Mouse (Mus musculus): ENCODE data around the gene P2ry1. TPM values are rescaled to one million over a fixed set of nuclear protein-coding genes. Genes with fewer than 3 reads are reported as not detected.

The P2ry1 gene
- polyA plus RNA-seq, 1 experiment: 8.7 TPM

DNA sequence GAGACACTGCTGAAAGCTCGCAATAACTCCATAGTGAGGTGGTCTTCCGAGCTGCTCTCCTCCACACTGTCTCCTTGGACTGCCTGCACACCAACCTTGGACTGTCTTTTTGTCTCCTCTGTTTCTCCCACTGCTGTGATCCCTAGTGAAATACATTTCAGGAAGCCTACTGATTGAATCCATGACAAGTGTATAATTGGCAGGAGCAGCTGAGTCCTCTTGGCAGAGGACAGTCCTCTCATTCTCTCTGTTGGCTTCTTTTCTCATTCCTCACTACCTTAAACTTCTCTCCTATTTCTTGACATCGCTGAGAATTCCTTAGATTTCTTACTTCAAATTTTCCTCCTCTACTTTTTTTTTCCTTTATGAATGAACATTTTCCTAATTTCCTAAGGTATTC, 4.5 kb upstream of the P2ry1 start:
- 45% methylated on average over 3 of the region's 3 CpGs for WGBS
- no peak overlapping the region for H3K27ac ChIP-seq (ENCODE audit: insufficient read depth, low read length)
- no peaks in the 10 kb centered on the region; the same call in 1 of the 2 replicates for H3K4me1 ChIP-seq (ENCODE audit: control insufficient read depth, insufficient read depth, low read length)
- H3K27me3 ChIP-seq (ENCODE audit: control insufficient read depth, insufficient read depth, low read length): no peaks in the 10 kb centered on the region
- no peak for TF ChIP-seq CTCF (IDR thresholded peaks at IDR 0.05; ENCODE audit: borderline replicate concordance, insufficient read depth, low read depth, low read length)
- TF ChIP-seq POLR2A (IDR thresholded peaks at IDR 0.05; ENCODE audit: borderline replicate concordance, insufficient read depth, low read length): no peak
- DNase-seq: no peak
- no peak overlapping the region for H3K4me3 ChIP-seq (replicated peaks; ENCODE audit: insufficient read depth, low read depth, low read length)

DNA sequence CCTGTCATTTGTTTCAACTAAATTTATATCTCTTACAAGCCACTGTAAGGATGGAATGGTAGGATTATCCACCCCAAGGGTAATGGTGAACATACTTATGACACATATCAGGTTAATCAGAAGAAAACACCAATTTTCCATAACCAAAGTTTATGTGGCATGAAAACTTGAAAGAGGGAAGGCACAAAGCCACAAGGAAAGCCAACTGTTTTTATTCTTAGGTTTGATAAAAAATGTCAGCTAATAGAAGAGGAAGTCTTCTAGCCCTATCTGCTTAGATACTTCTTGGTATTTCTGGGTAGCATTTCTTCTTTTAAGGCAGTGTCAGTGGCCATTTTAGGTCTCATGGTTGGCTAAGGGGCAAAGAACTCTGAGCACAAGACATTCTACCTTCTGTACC, 2.9 kb upstream of the P2ry1 start:
- Histone ChIP-seq H3K4me3 (replicated peaks; ENCODE audit: insufficient read depth, low read depth, low read length) (no peak overlapping the region), H3K27me3 (ENCODE audit: control insufficient read depth, insufficient read depth, low read length) (no peaks in the 10 kb centered on the region; the same call in 1 of the 2 replicates), H3K27ac (ENCODE audit: insufficient read depth, low read length) (no peak overlapping the region), H3K4me1 (ENCODE audit: control insufficient read depth, insufficient read depth, low read length) (no peaks in the 10 kb centered on the region; the same call in 1 of the 2 replicates)
- DNase-seq: no peak
- TF ChIP-seq POLR2A (IDR thresholded peaks at IDR 0.05; ENCODE audit: borderline replicate concordance, insufficient read depth, low read length): no peak
- no peak for TF ChIP-seq CTCF (IDR thresholded peaks at IDR 0.05; ENCODE audit: borderline replicate concordance, insufficient read depth, low read depth, low read length)

DNA sequence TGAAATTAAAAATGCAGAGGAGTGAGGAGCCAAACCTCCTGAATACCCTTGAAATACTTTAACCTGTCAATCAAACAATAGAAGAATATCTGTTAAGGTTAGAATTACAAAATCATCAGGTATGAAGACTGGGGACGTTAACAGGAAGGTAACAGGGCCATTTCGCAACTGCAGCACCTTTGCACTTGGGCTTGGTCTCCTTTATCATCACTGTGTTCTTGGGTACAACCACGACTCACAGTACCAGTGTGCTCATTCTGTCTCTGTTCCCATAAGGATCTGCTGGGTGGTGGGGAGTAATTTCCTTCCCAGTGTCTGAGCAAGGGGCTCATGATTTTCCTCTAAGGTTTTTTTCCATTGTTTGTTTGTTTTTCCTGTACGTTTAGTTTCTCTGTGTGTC, 1.8 kb upstream of the P2ry1 start:
- no peak for TF ChIP-seq CTCF (IDR thresholded peaks at IDR 0.05; ENCODE audit: borderline replicate concordance, insufficient read depth, low read depth, low read length)
- TF ChIP-seq POLR2A (IDR thresholded peaks at IDR 0.05; ENCODE audit: borderline replicate concordance, insufficient read depth, low read length): no peak
- Histone ChIP-seq H3K4me3 (replicated peaks; ENCODE audit: insufficient read depth, low read depth, low read length) (no peak overlapping the region), H3K27ac (ENCODE audit: insufficient read depth, low read length) (no peak overlapping the region), H3K4me1 (ENCODE audit: control insufficient read depth, insufficient read depth, low read length) (no peaks in the 10 kb centered on the region; the same call in 1 of the 2 replicates), H3K27me3 (ENCODE audit: control insufficient read depth, insufficient read depth, low read length) (no peaks in the 10 kb centered on the region; the same call in 1 of the 2 replicates)
- DNase-seq: no peak
- WGBS: 87% methylated on average over 4 of the region's 4 CpGs

DNA sequence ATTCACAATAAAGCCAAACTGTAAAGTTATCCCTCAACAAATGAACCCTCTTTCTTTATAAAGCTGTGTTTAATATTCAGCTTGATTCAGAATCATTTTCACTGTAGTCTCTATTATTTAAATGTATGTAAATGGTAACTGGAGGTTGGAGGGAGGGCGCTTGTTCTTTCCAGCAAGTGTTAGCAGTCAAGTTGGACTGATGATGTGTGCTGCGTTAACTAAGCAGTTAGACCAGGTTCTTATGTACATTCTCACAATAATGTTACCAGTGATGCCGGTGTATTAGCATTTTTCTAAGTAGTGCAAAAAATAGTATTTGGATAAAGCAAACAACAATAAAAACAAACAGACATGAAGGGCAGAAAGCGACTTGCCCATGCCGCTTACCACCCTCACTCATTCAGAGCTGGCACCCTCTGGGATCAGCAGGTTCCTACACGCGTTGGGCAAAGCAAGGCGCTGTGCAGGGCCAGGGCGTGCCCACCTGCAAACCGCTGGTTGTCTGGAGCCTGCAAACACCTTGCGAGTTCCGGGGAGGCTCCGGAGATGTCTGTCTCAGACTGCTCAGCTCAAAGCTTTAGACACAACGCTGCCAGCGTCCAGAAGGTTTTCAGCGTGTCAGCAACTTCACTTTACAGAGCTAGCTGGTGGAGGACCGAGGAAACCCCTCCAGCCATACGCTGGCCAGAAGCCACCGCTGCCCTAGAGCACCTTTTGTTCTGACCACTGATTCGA, 576 bp upstream of the P2ry1 start:
- TF ChIP-seq CTCF (IDR thresholded peaks at IDR 0.05; ENCODE audit: borderline replicate concordance, insufficient read depth, low read depth, low read length) (no peak), POLR2A (IDR thresholded peaks at IDR 0.05; ENCODE audit: borderline replicate concordance, insufficient read depth, low read length) (no peak)
- WGBS: 6% methylated on average over 20 of the region's 20 CpGs
- no peak overlapping the region for H3K27ac ChIP-seq (ENCODE audit: insufficient read depth, low read length)
- DNase-seq: no peak
- peak overlapping the region; percentile 29 for H3K4me3 ChIP-seq (replicated peaks; ENCODE audit: insufficient read depth, low read depth, low read length)
- H3K4me1 ChIP-seq (ENCODE audit: control insufficient read depth, insufficient read depth, low read length): no peaks in the 10 kb centered on the region; the same call in 1 of the 2 replicates
- no peaks in the 10 kb centered on the region; the same call in 1 of the 2 replicates for H3K27me3 ChIP-seq (ENCODE audit: control insufficient read depth, insufficient read depth, low read length)

DNA sequence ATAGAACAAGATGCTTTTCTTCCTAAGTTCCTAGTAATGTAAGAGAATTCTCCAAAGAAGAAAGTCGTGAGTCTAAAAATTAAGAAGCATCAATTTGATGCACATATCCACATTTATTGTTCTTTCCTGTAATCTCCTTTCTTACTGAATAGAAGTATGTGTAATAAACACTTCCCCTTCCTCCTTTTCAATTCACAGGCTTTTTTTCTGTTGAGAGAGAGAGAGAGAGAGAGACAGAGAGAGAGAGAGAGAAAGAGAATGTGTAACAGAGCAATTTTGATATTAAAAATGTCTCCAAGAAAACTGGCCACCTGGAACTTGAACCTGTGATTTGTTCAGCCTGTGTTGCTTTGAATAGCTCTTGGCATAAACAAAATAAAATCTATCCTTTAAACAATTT, 2.0 kb downstream of the P2ry1 start:
- 75% methylated on average over 1 of the region's 1 CpGs for WGBS
- DNase-seq: no peak
- TF ChIP-seq POLR2A (IDR thresholded peaks at IDR 0.05; ENCODE audit: borderline replicate concordance, insufficient read depth, low read length) (no peak), CTCF (IDR thresholded peaks at IDR 0.05; ENCODE audit: borderline replicate concordance, insufficient read depth, low read depth, low read length) (no peak)
- Histone ChIP-seq H3K27me3 (ENCODE audit: control insufficient read depth, insufficient read depth, low read length) (no peaks in the 10 kb centered on the region; the same call in 1 of the 2 replicates), H3K4me1 (ENCODE audit: control insufficient read depth, insufficient read depth, low read length) (no peaks in the 10 kb centered on the region; the same call in 1 of the 2 replicates), H3K27ac (ENCODE audit: insufficient read depth, low read length) (no peak overlapping the region), H3K4me3 (replicated peaks; ENCODE audit: insufficient read depth, low read depth, low read length) (no peak overlapping the region)

DNA sequence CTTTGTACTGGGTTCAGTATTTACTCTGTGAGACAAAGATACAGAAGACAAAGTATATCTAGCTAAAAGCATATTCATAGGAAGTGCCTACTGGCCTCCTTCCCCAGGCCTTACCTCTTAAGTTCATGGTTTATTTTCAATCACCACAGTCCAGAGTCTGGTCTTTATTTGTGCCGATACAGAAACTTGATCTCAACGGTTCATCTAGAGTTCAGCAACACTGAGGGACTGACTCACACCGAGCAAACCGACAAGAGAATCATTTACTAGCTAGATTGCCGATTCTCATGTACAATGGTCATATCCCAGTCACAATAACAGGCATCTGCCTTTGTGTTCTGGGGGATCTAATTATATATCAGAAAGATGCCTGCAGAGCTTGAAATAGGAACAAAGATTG, 9.1 kb downstream of the P2ry1 start:
- WGBS: 17% methylated on average over 5 of the region's 5 CpGs
- DNase-seq: no peak
- TF ChIP-seq CTCF (IDR thresholded peaks at IDR 0.05; ENCODE audit: borderline replicate concordance, insufficient read depth, low read depth, low read length): no peak
- no peak for TF ChIP-seq POLR2A (IDR thresholded peaks at IDR 0.05; ENCODE audit: borderline replicate concordance, insufficient read depth, low read length)
- no peak overlapping the region for H3K4me3 ChIP-seq (replicated peaks; ENCODE audit: insufficient read depth, low read depth, low read length)
- H3K27ac ChIP-seq (ENCODE audit: insufficient read depth, low read length): no peak overlapping the region
- no peaks in the 10 kb centered on the region; the same call in 1 of the 2 replicates for H3K27me3 ChIP-seq (ENCODE audit: control insufficient read depth, insufficient read depth, low read length)
- H3K4me1 ChIP-seq (ENCODE audit: control insufficient read depth, insufficient read depth, low read length): no peaks in the 10 kb centered on the region

DNA sequence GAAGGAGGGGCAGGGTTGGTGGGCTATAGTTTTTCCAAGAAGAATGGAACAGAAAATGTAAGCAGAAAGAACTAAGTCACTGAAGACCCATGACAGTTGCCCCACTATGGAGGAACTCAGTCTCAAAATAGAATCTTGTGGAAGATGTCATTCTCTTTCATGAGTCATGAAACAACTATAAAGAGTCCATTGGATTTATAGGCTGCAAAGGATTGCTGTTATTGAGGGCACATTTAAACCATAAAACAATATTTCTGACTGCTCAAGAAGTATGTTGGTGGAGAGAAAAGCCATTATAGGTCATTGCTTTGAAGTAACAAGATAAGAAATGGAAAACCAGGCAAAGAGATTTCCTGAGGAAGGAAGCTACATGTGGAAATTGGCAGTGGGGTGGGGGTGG, 10.0 kb downstream of the P2ry1 start:
- no peaks in the 10 kb centered on the region for H3K4me1 ChIP-seq (ENCODE audit: control insufficient read depth, insufficient read depth, low read length)
- no peaks in the 10 kb centered on the region; the same call in 1 of the 2 replicates for H3K27me3 ChIP-seq (ENCODE audit: control insufficient read depth, insufficient read depth, low read length)
- no peak overlapping the region for H3K27ac ChIP-seq (ENCODE audit: insufficient read depth, low read length)
- no peak for TF ChIP-seq POLR2A (IDR thresholded peaks at IDR 0.05; ENCODE audit: borderline replicate concordance, insufficient read depth, low read length)
- TF ChIP-seq CTCF (IDR thresholded peaks at IDR 0.05; ENCODE audit: borderline replicate concordance, insufficient read depth, low read depth, low read length): no peak
- H3K4me3 ChIP-seq (replicated peaks; ENCODE audit: insufficient read depth, low read depth, low read length): no peak overlapping the region
- no peak for DNase-seq

DNA sequence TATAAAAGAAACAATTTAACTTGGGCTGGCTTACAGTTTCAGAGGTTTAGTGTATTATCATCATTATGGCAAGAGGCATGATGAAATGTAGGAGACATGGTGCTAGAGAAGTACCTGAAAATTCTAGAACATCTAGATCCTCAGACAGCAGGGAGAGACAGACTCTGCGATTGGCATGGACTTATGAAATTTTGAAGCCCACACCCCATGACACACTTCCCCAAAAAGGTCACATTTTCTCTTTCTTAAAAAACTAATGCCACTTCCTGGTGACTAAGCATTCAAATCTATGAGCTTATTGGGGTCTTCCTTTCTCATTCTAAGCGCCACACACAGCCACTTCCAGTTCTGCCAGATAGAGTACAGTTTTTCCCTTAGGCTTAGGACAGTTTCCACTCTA, 14.1 kb downstream of the P2ry1 start:
- H3K4me1 ChIP-seq (ENCODE audit: control insufficient read depth, insufficient read depth, low read length): no peaks in the 10 kb centered on the region
- no peak overlapping the region for H3K27ac ChIP-seq (ENCODE audit: insufficient read depth, low read length)
- no peak overlapping the region for H3K4me3 ChIP-seq (replicated peaks; ENCODE audit: insufficient read depth, low read depth, low read length)
- H3K27me3 ChIP-seq (ENCODE audit: control insufficient read depth, insufficient read depth, low read length): no peaks in the 10 kb centered on the region; the same call in 1 of the 2 replicates
- no peak for DNase-seq
- 97% methylated on average over 2 of the region's 2 CpGs for WGBS
- TF ChIP-seq CTCF (IDR thresholded peaks at IDR 0.05; ENCODE audit: borderline replicate concordance, insufficient read depth, low read depth, low read length) (no peak), POLR2A (IDR thresholded peaks at IDR 0.05; ENCODE audit: borderline replicate concordance, insufficient read depth, low read length) (no peak)
